Mouse (Mus musculus) lung, postnatal 0 days (tissue): ENCODE results near the gene Stx16. TPM values are rescaled to one million over a fixed set of nuclear protein-coding genes. Genes with fewer than 3 reads are reported as not detected.

Experiments
- ATAC-seq: fragments of 200-750 bp; cut with Nextera tagmentation; 2 replicates; pipeline ENCODE4 v1.8.0; 2017; ENCODE audit warnings: moderate library complexity
- DNase-seq: peaks from one replicate; pipeline ENCODE4 v3.0.0-alpha.2; 2016; ENCODE audit warnings: low spot score
- H3K27ac ChIP-seq: fragments of 300-500 bp; sonication (generic); 2 replicates; pipeline ENCODE4 v1.5.1; 2014; ENCODE audit warnings: antibody characterized with exemption, mild to moderate bottlenecking, low read length, mixed read lengths
- H3K27me3 ChIP-seq: fragments of 300-500 bp; sonication (generic); replicated peaks from 2 replicates; pipeline ENCODE4 v1.6.1; 2014; ENCODE audit warnings: low read length, mixed read lengths; ENCODE audit not compliant: insufficient read depth
- H3K36me3 ChIP-seq: fragments of 300-500 bp; sonication (generic); 2 replicates; pipeline ENCODE4 v1.6.1; 2014; ENCODE audit warnings: low read length, mixed read lengths; ENCODE audit not compliant: insufficient read depth
- H3K4me1 ChIP-seq: fragments of 300-500 bp; sonication (generic); 2 replicates; pipeline ENCODE4 v1.6.1; 2014; ENCODE audit warnings: antibody characterized with exemption, low read depth, low read length, mixed read lengths; ENCODE audit not compliant: insufficient read depth
- H3K4me2 ChIP-seq: fragments of 300-500 bp; sonication (generic); replicated peaks from 2 replicates; pipeline ENCODE4 v1.6.1; 2014; ENCODE audit warnings: low read depth, mild to moderate bottlenecking, low read length, moderate library complexity, mixed read lengths
- H3K4me3 ChIP-seq: fragments of 300-500 bp; sonication (generic); 2 replicates; pipeline ENCODE4 v1.5.1; 2014; ENCODE audit warnings: low read depth, low read length
- H3K9ac ChIP-seq: fragments of 300-500 bp; sonication (generic); replicated peaks from 2 replicates; pipeline ENCODE4 v1.6.1; 2014; ENCODE audit warnings: low read depth, mild to moderate bottlenecking
- H3K9me3 ChIP-seq: fragments of 300-500 bp; sonication (generic); 2 replicates; pipeline ENCODE4 v1.6.1; 2016; ENCODE audit warnings: low read length, mixed read lengths
- CTCF ChIP-seq: IDR thresholded peaks from 2 replicates; pipeline ENCODE4 v1.5.1; 2016; ENCODE audit warnings: antibody characterized with exemption, mild to moderate bottlenecking
- EP300 ChIP-seq: IDR thresholded peaks from 2 replicates; pipeline ENCODE4 v1.6.1; 2016; ENCODE audit warnings: antibody characterized with exemption, mild to moderate bottlenecking, control low read depth
- WGBS: fragments of 180-500 bp; shearing (Covaris S2); extraction: QIAGEN DNeasy Blood & Tissue Kit; methylation state at CpG from one replicate; pipeline ENCODE4 v1.1.7; 2014; 5-methylcytosine and 5-hydroxymethylcytosine counted together
- polyA plus RNA-seq: library from polyadenylated mRNA; unstranded; fragments of >200 nt; fragmentation: Nextera tagmentation; extraction: Ambion mirVana; gene quantifications from 2 replicates; pipeline ENCODE4 v1.2.1, GENCODE M21; 2015

The Stx16 gene
- polyA plus RNA-seq, 1 experiment from 2014 or later = 5.2 TPM

DNA sequence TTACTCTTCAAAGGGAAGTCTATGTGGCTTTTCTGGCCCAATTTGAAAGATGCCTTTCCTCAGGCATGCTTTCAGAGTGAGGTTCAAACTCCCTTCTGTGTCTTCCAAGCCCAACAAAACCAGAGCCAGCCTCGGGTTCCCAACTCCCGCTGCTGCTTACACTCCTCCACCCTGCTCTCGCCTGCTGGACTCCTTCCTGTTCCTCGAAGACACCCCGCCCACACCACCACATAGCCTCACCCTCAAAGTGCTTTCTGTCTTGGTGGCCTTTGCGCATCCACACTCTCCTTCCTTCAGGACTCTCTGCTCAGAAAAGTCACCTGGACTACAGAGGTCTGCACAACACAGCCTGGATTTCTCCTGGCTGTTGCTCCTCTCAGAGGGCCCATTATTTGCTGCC lies 13.0 kb upstream of the Stx16 start:
- Histone ChIP-seq H3K9ac (no peak overlapping the region), H3K27me3 (no peaks in the 10 kb centered on the region), H3K4me2 (no peak overlapping the region), H3K27ac (no peak overlapping the region), H3K4me1 (no peaks in the 10 kb centered on the region), H3K4me3 (no peak overlapping the region), H3K9me3 (no peaks in the 10 kb centered on the region), H3K36me3 (no peaks in the 10 kb centered on the region)
- no peak for TF ChIP-seq EP300
- TF ChIP-seq CTCF = no peak
- DNase-seq (no peak), ATAC-seq (no peak)
- WGBS = 72% methylated on average over 6 of the region's 6 CpGs

GRCm38 (mm10) chr2:174063527-174064211 lies 12.4 kb upstream of the Stx16 start:
- no peak overlapping the region for H3K9ac ChIP-seq
- WGBS = 32% methylated on average over 9 of the region's 9 CpGs
- no peaks in the 10 kb centered on the region for H3K36me3 ChIP-seq
- DNase-seq (peak; percentile 23), ATAC-seq (peak; percentile 41)
- no peaks in the 10 kb centered on the region for H3K4me1 ChIP-seq
- no peak overlapping the region for H3K4me3 ChIP-seq
- H3K27me3 ChIP-seq = no peaks in the 10 kb centered on the region
- H3K27ac ChIP-seq = no peak overlapping the region
- no peaks in the 10 kb centered on the region for H3K9me3 ChIP-seq
- H3K4me2 ChIP-seq = no peak overlapping the region
- TF ChIP-seq EP300 = no peak
- no peak for TF ChIP-seq CTCF

DNA sequence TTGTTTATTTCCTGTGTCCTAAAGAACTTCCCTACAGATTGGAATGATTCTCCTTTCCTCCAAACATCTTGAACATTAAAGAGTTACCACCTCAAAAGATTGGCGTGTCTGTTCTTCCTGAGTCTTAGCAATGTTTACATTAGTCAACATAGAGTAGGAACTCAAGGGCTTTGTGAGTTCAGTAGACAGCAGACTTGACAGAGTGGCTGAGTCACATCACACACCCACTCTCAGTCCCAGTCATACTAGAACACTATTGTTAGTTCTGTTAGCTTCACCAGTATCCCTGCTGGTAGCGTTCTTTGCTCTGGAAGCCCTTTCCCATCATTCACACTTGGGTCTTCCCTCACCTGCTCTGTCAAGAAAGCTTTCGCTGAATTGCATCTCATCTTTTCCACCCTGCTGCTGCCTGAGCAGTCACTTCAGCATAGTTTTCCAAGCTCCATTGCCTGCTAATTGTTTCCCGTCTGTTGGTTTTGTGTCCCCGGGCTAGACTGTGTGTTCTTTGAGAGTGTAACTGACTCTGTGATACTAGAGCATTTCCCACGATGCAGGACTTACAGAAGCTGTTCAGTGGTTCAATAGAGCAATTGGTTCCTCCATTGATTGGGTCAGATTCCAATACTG lies 8.2 kb upstream of the Stx16 start:
- no peak overlapping the region for H3K27ac ChIP-seq
- no peaks in the 10 kb centered on the region for H3K27me3 ChIP-seq
- no peak overlapping the region for H3K4me3 ChIP-seq
- WGBS = 63% methylated on average over 6 of the region's 6 CpGs
- no peaks in the 10 kb centered on the region for H3K36me3 ChIP-seq
- no peaks in the 10 kb centered on the region for H3K4me1 ChIP-seq
- peak; percentile 36; the same call in 1 of the 2 replicates for TF ChIP-seq EP300
- TF ChIP-seq CTCF = no peak
- no peak overlapping the region for H3K9ac ChIP-seq
- no peaks in the 10 kb centered on the region for H3K9me3 ChIP-seq
- no peak for DNase-seq
- no peak for ATAC-seq
- H3K4me2 ChIP-seq = no peak overlapping the region

GRCm38 (mm10) chr2:174069532-174070049 lies 6.5 kb upstream of the Stx16 start:
- Histone ChIP-seq H3K9me3 (no peaks in the 10 kb centered on the region), H3K4me1 (no peaks in the 10 kb centered on the region), H3K4me3 (no peak overlapping the region), H3K27ac (no peak overlapping the region), H3K4me2 (no peak overlapping the region), H3K36me3 (no peaks in the 10 kb centered on the region), H3K27me3 (no peaks in the 10 kb centered on the region), H3K9ac (no peak overlapping the region)
- ATAC-seq (no peak), DNase-seq (no peak)
- 60% methylated on average over 3 of the region's 3 CpGs for WGBS
- TF ChIP-seq CTCF = no peak
- no peak for TF ChIP-seq EP300

- DNase-seq = peak; percentile 47
- H3K36me3 ChIP-seq = no peaks in the 10 kb centered on the region
- no peak for ATAC-seq
These were observed 4.7 kb upstream of the Stx16 start for GRCm38 (mm10) chr2:174071406-174071805.

DNA sequence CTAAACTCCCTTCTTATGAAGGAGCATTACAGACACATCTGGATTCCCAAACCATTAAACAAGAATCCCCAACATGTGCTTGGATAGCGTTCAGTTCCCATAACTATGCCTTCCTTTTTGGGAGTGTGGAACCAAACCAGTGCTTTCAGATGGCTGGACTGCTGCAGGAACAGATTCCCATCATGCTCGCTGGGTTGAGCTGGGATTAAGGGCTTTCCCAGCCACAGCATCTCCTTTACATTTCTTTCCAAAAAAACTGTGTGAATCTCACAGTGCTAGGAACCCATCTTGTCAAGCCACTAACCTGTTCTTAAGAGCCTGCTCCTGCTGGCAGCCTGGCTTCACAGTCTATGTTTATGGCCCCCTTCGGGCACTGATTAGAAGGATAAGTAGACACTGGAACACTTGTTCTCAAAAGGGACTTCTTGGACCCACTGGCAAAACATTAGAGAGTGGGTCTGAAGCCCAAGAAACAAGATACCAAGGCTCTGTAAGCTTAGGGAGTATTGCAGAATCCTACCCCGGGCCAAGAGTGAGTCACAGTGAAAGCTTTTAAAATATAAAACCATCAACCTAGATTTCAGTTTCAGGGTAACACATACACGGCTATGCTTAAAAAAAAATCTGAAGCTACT lies 2.8 kb upstream of the Stx16 start:
- Histone ChIP-seq H3K4me1 (peaks cover 13% of the 10 kb centered on the region; the same call in 1 of the 2 replicates), H3K9me3 (no peaks in the 10 kb centered on the region), H3K4me3 (no peak overlapping the region), H3K27me3 (no peaks in the 10 kb centered on the region), H3K36me3 (no peaks in the 10 kb centered on the region), H3K9ac (no peak overlapping the region), H3K27ac (no peak overlapping the region), H3K4me2 (no peak overlapping the region)
- ATAC-seq = no peak
- no peak for TF ChIP-seq EP300
- WGBS = 71% methylated on average over 5 of the region's 5 CpGs
- DNase-seq = no peak

More at GRCm38 (mm10) chr2:174071406-174071805, 4.7 kb upstream of the Stx16 start:
- H3K9ac ChIP-seq = no peak overlapping the region
- no peak for TF ChIP-seq CTCF
- no peak for TF ChIP-seq EP300
- H3K9me3 ChIP-seq = no peaks in the 10 kb centered on the region
- H3K4me1 ChIP-seq = peaks cover 8% of the 10 kb centered on the region; the same call in 1 of the 2 replicates
- H3K27ac ChIP-seq = no peak overlapping the region
- H3K4me3 ChIP-seq = no peak overlapping the region
- 64% methylated on average over 5 of the region's 5 CpGs for WGBS
- no peaks in the 10 kb centered on the region for H3K27me3 ChIP-seq
- no peak overlapping the region for H3K4me2 ChIP-seq
